Mouse (Mus musculus) E14TG2a.4 (cell line): Measurements from ENCODE around the gene Nlrp6.

Experiments
- CTCF ChIP-seq: conservative IDR thresholded peaks from 2 replicates; pipeline ENCODE4 v1.5.1; 2014; ENCODE audit warnings: low read length
- NANOG ChIP-seq: IDR thresholded peaks from 2 replicates; pipeline ENCODE4 v1.6.1; 2014; ENCODE audit warnings: borderline replicate concordance, low read length, mixed read lengths
- POU5F1 ChIP-seq: IDR thresholded peaks from 2 replicates; pipeline ENCODE4 v1.6.1; 2014; ENCODE audit warnings: low read length, borderline replicate concordance

DNA sequence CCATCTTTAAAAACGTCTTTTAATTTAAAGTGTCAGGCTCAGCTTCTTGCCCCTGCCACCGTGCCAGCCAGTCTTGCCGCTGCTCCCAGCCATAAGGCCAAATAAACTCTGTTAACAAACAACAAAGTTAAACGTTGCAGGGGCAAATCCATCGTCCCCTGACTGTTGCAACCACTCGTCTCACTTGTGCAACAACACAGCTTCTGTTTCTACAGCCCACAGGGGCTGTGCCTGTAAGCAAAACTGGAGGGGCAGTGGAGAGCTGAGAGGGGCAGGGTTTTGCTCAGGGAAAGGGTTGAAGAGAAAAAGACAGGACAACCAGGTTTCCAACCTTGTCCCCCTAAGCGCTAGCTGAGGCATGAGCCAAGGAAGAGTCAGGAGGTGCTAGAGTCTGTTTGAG, 12.5 kb upstream of the Nlrp6 start:
- TF ChIP-seq CTCF (no peak), POU5F1 (no peak), NANOG (no peak)
